In the genomic region with DNA sequence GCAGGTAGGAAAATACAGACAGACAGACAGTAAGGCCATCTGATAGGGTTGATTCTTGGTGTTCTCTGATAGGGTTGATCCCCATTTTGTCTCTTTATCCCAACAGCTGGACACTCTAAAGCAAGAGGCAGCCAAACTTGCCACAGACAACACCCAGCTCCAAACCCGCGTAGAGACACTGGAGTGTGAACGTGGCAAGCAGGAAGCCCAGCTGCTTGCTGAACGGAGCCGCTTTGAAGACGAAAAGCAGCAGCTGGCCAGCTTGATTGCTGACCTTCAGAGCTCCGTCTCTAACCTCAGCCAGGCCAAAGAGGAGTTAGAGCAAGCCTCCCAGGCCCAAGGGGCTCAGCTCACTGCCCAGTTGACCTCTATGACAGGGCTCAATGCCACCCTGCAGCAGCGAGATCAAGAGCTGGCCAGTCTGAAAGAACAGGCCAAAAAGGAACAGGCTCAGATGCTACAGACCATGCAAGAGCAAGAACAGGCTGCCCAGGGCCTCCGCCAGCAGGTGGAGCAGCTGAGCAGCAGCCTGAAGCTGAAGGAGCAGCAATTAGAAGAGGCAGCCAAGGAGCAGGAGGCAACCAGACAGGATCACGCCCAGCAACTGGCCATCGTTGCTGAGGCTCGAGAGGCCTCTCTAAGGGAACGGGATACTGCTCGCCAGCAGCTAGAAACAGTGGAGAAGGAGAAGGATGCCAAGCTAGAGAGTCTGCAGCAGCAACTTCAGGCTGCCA, we compare ENCODE assay signal across 9 mouse cellular contexts. TPM values are rescaled to one million over a fixed set of nuclear protein-coding genes. Genes with fewer than 3 reads are reported as not detected.
A peak's percentile ranks its signal among the peaks of the same experiment; 100 is the strongest.
DNase-seq lines count a peak whose midpoint lies in the region; ATAC-seq and TF ChIP-seq lines count a peak whose summit lies in the region.
"Had no signal": no experiment of that assay in that cellular context is flagged by ENCODE, and none has a peak within 500 bp of the region (broad histone marks: within the 10 kb centered on the region; RNA-seq: fewer than 3 reads in every experiment).

No protein-coding gene starts in this region.

- no peak for TF ChIP-seq POLR2A in thymus, adult 2 months (IDR thresholded peaks at IDR 0.05; ENCODE audit: control insufficient read depth, extremely low read depth, insufficient read depth, low read length, poor library complexity)

- TF ChIP-seq CTCF in E14TG2a.4 (conservative IDR thresholded peaks at IDR 0.05; ENCODE audit: low read length) = peak; percentile 96
- TF ChIP-seq CTCF in lung, embryonic 14.5 days (IDR thresholded peaks at IDR 0.05; ENCODE audit: low read depth) = peak; percentile 97
- TF ChIP-seq CTCF in thymus, adult 2 months (IDR thresholded peaks at IDR 0.05; ENCODE audit: borderline replicate concordance, control insufficient read depth, extremely low read depth, insufficient read depth, low read length, poor library complexity) = peak; percentile 95

- intact Hi-C loops in heart, postnatal 10 days (cut with DNase I) = loop anchor here (2.0 to 5.0 kb wide), 2 partner anchors 66 to 79 kb away; a partner anchor contains a TSS

- no peak overlapping the region for H3K4me2 ChIP-seq in forebrain, embryonic 11.5 days (ENCODE audit: low read depth, low read length, severe bottlenecking)
- no peak overlapping the region for H3K4me2 ChIP-seq in lung, embryonic 14.5 days
- H3K4me2 ChIP-seq: limb, embryonic 13.5 days had no signal

- H3K27me3 ChIP-seq in E14TG2a.4 (ENCODE audit: insufficient read depth, low read length) = no peaks in the 10 kb centered on the region
- no peaks in the 10 kb centered on the region for H3K27me3 ChIP-seq in forebrain, embryonic 11.5 days (ENCODE audit: control insufficient read depth, insufficient read depth, low read length)
- H3K27me3 ChIP-seq in lung, embryonic 14.5 days (ENCODE audit: insufficient read depth, low read length) = no peaks in the 10 kb centered on the region
- no peaks in the 10 kb centered on the region for H3K27me3 ChIP-seq in thymus, adult 2 months (ENCODE audit: control insufficient read depth, insufficient read depth, low read length)
- H3K27me3 ChIP-seq: limb, embryonic 13.5 days had no signal

- H3K9me3 ChIP-seq in E14TG2a.4 (ENCODE audit: low read length) = no peaks in the 10 kb centered on the region
- no peaks in the 10 kb centered on the region for H3K9me3 ChIP-seq in forebrain, embryonic 11.5 days (ENCODE audit: control insufficient read depth, low read length)
- no peaks in the 10 kb centered on the region for H3K9me3 ChIP-seq in lung, embryonic 14.5 days (ENCODE audit: low read depth, low read length)
- H3K9me3 ChIP-seq: limb, embryonic 13.5 days had no signal

- H3K36me3 ChIP-seq in E14TG2a.4 (ENCODE audit: insufficient read depth, low read length) = peaks cover 100% of the 10 kb centered on the region
- H3K36me3 ChIP-seq in forebrain, embryonic 11.5 days (ENCODE audit: control insufficient read depth, insufficient read depth, low read length) = peaks cover 46% of the 10 kb centered on the region
- H3K36me3 ChIP-seq in lung, embryonic 14.5 days (ENCODE audit: insufficient read depth) = peaks cover 100% of the 10 kb centered on the region
- H3K36me3 ChIP-seq in thymus, adult 2 months (ENCODE audit: control insufficient read depth, insufficient read depth, low read length) = peaks cover 88% of the 10 kb centered on the region

- peaks cover 41% of the 10 kb centered on the region for H3K4me1 ChIP-seq in E14TG2a.4 (replicated peaks; ENCODE audit: low read depth, low read length)
- no peaks in the 10 kb centered on the region for H3K4me1 ChIP-seq in forebrain, embryonic 11.5 days (replicated peaks; ENCODE audit: control insufficient read depth, insufficient read depth, low read length)
- H3K4me1 ChIP-seq in lung, embryonic 14.5 days (ENCODE audit: insufficient read depth) = no peaks in the 10 kb centered on the region
- no peaks in the 10 kb centered on the region for H3K4me1 ChIP-seq in thymus, adult 2 months (replicated peaks; ENCODE audit: control insufficient read depth, insufficient read depth, low read length)
- H3K4me1 ChIP-seq: limb, embryonic 13.5 days had no signal

- WGBS in forebrain, embryonic 11.5 days = 78% methylated on average over 14 of the region's 14 CpGs
- 52% methylated on average over 14 of the region's 14 CpGs for WGBS in lung, embryonic 14.5 days
- 81% methylated on average over 14 of the region's 14 CpGs for whole genome bisulfite sequencing in thymus, adult 2 months

- peak; percentile 63; the same call in 1 of the 2 replicates for ATAC-seq in forebrain, embryonic 11.5 days (replicated peaks; ENCODE audit: low FRiP score)
- ATAC-seq in lung, embryonic 14.5 days (ENCODE audit: insufficient read depth) = peak; percentile 72

- no peak overlapping the region for H3K9ac ChIP-seq in forebrain, embryonic 11.5 days (ENCODE audit: low read length)
- no peak overlapping the region for H3K9ac ChIP-seq in lung, embryonic 14.5 days
- H3K9ac ChIP-seq: limb, embryonic 13.5 days had no signal

- H3K4me3 ChIP-seq in E14TG2a.4 (replicated peaks; ENCODE audit: low read length) = no peak overlapping the region
- no peak overlapping the region for H3K4me3 ChIP-seq in forebrain, embryonic 11.5 days (ENCODE audit: low read depth, low read length)
- no peak overlapping the region for H3K4me3 ChIP-seq in lung, embryonic 14.5 days (ENCODE audit: low read depth, low read length)
- H3K4me3 ChIP-seq in thymus, adult 2 months (ENCODE audit: control insufficient read depth, insufficient read depth, low read length) = no peak overlapping the region
- H3K4me3 ChIP-seq: limb, embryonic 13.5 days had no signal

- no peak overlapping the region for H3K27ac ChIP-seq in forebrain, embryonic 11.5 days (ENCODE audit: low read depth, low read length)
- H3K27ac ChIP-seq in lung, embryonic 14.5 days (ENCODE audit: low read depth) = no peak overlapping the region
- no peak overlapping the region for H3K27ac ChIP-seq in thymus, adult 2 months (ENCODE audit: control insufficient read depth, insufficient read depth, low read length)
- H3K27ac ChIP-seq: limb, embryonic 13.5 days had no signal

- peak; percentile 36 for DNase-seq in c-Kit-negative CD71-positive TER-119-positive erythroid progenitor cells, embryonic 14.5 days (ENCODE audit: low read depth, low spot score)
- DNase-seq in forebrain, embryonic 11.5 days (ENCODE audit: low spot score) = peak; percentile 87
- peak; percentile 89 to 93 for DNase-seq in heart, postnatal 10 days
- DNase-seq in layer of hippocampus, adult 18-20 months (ENCODE audit: low spot score in 2 of 2) = peak; percentile 79 to 90
- peak; percentile 87 for DNase-seq in lung, embryonic 14.5 days
- DNase-seq in ovary, postnatal 10 days (ENCODE audit: low spot score) = peak; percentile 73
- peak; percentile 80 for DNase-seq in thymus, adult 2 months

RNA-seq across cellular contexts. Expression of a gene that starts 20.1 kb away (rescaled TPM):
- polyA plus RNA-seq in forebrain, embryonic 11.5 days (2014; fragmentation: Nextera tagmentation; extraction: Ambion mirVana) = 4.1 and 5.5 TPM in 2 replicates
- total RNA-seq in heart, postnatal 10 days (2021) = 1 to 10 TPM; 4.4 to 5.7 TPM
- total RNA-seq in layer of hippocampus, adult 18-20 months (2021) = 1 to 10 TPM; 5.6 to 6.1 TPM
- 2.2 and 2.6 TPM in 2 replicates for polyA plus RNA-seq in lung, embryonic 14.5 days (2014; fragmentation: Nextera tagmentation; extraction: Ambion mirVana)
- polyA plus RNA-seq in thymus, adult 2 months (2012; rRNA removed) = 57.9 and 80.7 TPM in 2 replicates

Comparison
In these comparisons a context has a peak if more than half of its experiments do, and no peak if none do; other contexts are left out.
1. DNase-seq: peak in every context shown above with its lines; median percentile 91 in heart, postnatal 10 days; 87 in forebrain, embryonic 11.5 days; 87 in lung, embryonic 14.5 days; 84 in layer of hippocampus, adult 18-20 months; 80 in thymus, adult 2 months; 73 in ovary, postnatal 10 days; 36 in c-Kit-negative CD71-positive TER-119-positive erythroid progenitor cells, embryonic 14.5 days.